Mouse (Mus musculus) limb, embryonic 11.5 days (tissue): ENCODE data around the gene Cyp1b1. TPM values are rescaled to one million over a fixed set of nuclear protein-coding genes. Genes with fewer than 3 reads are reported as not detected.

Source experiments
- ATAC-seq: fragments of 200-750 bp; cut with Nextera tagmentation; 2 replicates; pipeline ENCODE4 v1.8.0; 2017; ENCODE audit warnings: low read depth; ENCODE audit not compliant: insufficient number of reproducible peaks, low FRiP score, low TSS enrichment
- DNase-seq: peaks from one replicate; pipeline ENCODE4 v3.0.0-alpha.2; 2015; ENCODE audit warnings: low spot score
- H3K27ac ChIP-seq: fragments of 300-500 bp; sonication (generic); replicated peaks from 2 replicates; pipeline ENCODE4 v1.5.1; 2014; ENCODE audit warnings: low read depth, mild to moderate bottlenecking, low read length
- H3K27me3 ChIP-seq: fragments of 300-500 bp; sonication (generic); 2 replicates; pipeline ENCODE4 v1.6.1; 2014; ENCODE audit warnings: mild to moderate bottlenecking, low read length, mixed read lengths; ENCODE audit not compliant: control insufficient read depth, insufficient read depth
- H3K36me3 ChIP-seq: fragments of 300-500 bp; sonication (generic); 2 replicates; pipeline ENCODE4 v1.6.1; 2014; ENCODE audit warnings: mild to moderate bottlenecking, low read length, moderate library complexity, mixed read lengths; ENCODE audit not compliant: control insufficient read depth, insufficient read depth
- H3K4me1 ChIP-seq: fragments of 300-500 bp; sonication (generic); 2 replicates; pipeline ENCODE4 v1.6.1; 2014; ENCODE audit warnings: low read length, mixed read lengths; ENCODE audit not compliant: control insufficient read depth, insufficient read depth
- H3K4me2 ChIP-seq: fragments of 300-500 bp; sonication (generic); 2 replicates; pipeline ENCODE4 v1.6.1; 2014; ENCODE audit warnings: low read depth, mild to moderate bottlenecking, moderate library complexity; ENCODE audit not compliant: severe bottlenecking
- H3K4me3 ChIP-seq: fragments of 300-500 bp; sonication (generic); 2 replicates; pipeline ENCODE4 v1.5.1; 2014; ENCODE audit warnings: low read depth, low read length
- H3K9ac ChIP-seq: fragments of 300-500 bp; sonication (generic); 2 replicates; pipeline ENCODE4 v1.6.1; 2014; ENCODE audit warnings: mild to moderate bottlenecking, low read length
- H3K9me3 ChIP-seq: fragments of 300-500 bp; sonication (generic); 2 replicates; pipeline ENCODE4 v1.6.1; 2016; ENCODE audit warnings: low read length; ENCODE audit not compliant: control insufficient read depth
- WGBS: fragments of 180-500 bp; shearing (Covaris S2); extraction: QIAGEN DNeasy Blood & Tissue Kit; methylation state at CpG from one replicate; pipeline ENCODE4 v1.1.7; 2014; 5-methylcytosine and 5-hydroxymethylcytosine counted together
- polyA plus RNA-seq: library from polyadenylated mRNA; unstranded; fragments of >200 nt; fragmentation: Nextera tagmentation; extraction: Ambion mirVana; gene quantifications from 2 replicates; pipeline ENCODE4 v1.2.1, GENCODE M21; 2014

The Cyp1b1 gene
- polyA plus RNA-seq, 1 experiment from 2014 or later, result 2.0 TPM

DNA sequence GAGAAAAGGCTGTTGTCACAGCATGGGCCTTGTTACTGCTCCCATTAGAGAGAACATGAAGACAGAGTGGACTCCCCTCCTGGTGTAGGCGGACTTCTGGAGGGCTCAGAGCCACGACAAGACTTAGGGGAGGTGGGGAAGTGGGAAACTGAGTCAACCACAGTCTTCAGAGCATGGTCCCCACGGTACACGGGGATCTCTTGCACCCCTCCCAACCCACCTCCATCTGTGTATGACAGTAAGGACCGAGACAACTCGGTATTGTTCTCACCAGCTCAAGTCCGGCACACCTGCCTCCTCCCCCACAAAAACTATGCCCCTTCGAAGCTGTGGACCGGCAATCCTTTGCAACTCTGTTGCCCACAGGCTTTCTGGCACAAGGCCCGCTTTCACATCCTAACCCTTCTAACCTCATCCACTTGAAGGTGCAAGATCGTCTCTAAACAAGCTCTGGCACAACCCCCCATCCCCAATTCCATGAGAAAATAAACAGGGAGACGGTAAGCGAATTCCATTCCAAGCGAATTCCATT lies 13.3 kb upstream of the Cyp1b1 start:
- no peaks in the 10 kb centered on the region for H3K9me3 ChIP-seq
- no peak overlapping the region for H3K9ac ChIP-seq
- no peak for ATAC-seq
- WGBS, result 13% methylated on average over 14 of the region's 14 CpGs
- H3K4me1 ChIP-seq, result peaks cover 21% of the 10 kb centered on the region
- H3K27me3 ChIP-seq, result no peaks in the 10 kb centered on the region
- H3K4me3 ChIP-seq, result no peak overlapping the region
- H3K36me3 ChIP-seq, result no peaks in the 10 kb centered on the region
- H3K27ac ChIP-seq, result no peak overlapping the region
- H3K4me2 ChIP-seq, result peak overlapping the region; percentile 16
- DNase-seq, result peak; percentile 36

DNA sequence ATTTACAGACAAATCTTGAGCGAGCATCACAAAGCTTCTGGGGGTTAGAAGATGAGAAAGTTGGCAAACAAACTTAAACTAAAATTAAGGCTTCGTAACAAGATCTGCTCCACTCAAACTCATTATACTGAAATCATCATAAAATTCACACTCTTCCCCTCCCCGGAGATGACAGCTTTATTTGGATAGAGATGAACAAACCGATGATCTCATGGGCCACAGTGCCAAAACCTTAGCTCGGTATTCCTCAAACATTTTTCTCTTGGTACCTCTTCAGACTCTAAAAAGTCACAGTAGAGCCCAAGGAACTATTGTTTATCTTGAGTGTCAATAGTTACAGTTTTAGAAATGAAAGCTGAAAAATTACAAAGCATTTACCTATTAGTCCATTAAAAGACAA lies 11.8 kb upstream of the Cyp1b1 start:
- Histone ChIP-seq H3K36me3 (no peaks in the 10 kb centered on the region), H3K9ac (no peak overlapping the region), H3K4me3 (no peak overlapping the region), H3K27me3 (no peaks in the 10 kb centered on the region), H3K27ac (no peak overlapping the region), H3K9me3 (no peaks in the 10 kb centered on the region), H3K4me2 (no peak overlapping the region), H3K4me1 (peaks cover 21% of the 10 kb centered on the region)
- 87% methylated on average over 5 of the region's 5 CpGs for WGBS
- DNase-seq (no peak), ATAC-seq (no peak)

DNA sequence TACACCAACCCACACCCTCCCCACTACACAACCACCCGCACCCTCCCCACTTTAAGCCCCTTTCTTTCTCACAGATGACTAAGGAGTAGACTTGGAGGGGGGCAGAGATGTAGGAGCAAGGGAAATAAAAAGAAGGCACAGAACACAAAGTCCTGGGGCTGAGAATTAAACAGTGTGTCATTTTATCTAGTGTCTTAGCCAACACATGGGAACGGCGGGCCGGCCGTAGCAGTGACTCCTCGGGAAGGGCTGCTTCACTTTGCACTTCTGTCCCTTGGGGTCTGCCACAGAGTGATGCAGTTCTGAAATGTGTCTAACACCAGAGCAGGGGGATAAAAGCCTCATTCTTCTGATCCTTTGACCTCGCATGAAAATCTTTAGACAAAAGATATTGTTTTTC lies 5.8 kb upstream of the Cyp1b1 start:
- no peaks in the 10 kb centered on the region for H3K9me3 ChIP-seq
- no peak overlapping the region for H3K4me2 ChIP-seq
- no peak overlapping the region for H3K27ac ChIP-seq
- H3K4me3 ChIP-seq, result no peak overlapping the region
- no peaks in the 10 kb centered on the region for H3K36me3 ChIP-seq
- H3K27me3 ChIP-seq, result no peaks in the 10 kb centered on the region
- DNase-seq, result no peak
- 84% methylated on average over 7 of the region's 7 CpGs for WGBS
- no peak overlapping the region for H3K9ac ChIP-seq
- ATAC-seq, result no peak
- H3K4me1 ChIP-seq, result no peaks in the 10 kb centered on the region

DNA sequence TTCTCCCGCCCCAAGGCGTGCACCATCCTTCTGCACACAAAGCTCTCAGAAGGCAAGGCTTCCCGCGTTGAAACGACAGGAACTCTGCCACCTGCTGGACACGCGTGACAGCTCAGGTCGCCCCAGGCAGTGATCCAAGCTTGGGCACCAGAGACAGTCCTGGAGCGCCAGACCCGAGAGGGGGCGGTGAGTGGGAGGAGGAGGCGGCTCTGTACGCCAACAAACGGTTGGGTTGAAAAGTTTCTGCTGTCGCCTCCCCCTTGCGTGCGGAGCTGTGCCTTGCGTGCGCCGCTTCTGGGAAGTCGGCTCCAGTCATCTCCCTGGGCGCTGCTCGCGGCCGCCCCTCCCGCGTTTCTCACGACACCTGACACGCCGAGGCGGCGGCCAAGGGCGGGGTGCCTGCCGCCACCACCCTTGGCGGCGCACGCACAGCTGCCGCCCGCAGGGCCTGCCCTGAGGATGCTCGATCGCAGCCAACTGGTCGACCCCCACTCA lies 835 bp upstream of the Cyp1b1 start:
- peak; percentile 86 for ATAC-seq
- under 1% methylated on average over 41 of the region's 42 CpGs for whole genome bisulfite sequencing
- Histone ChIP-seq H3K4me1 (peaks cover 19% of the 10 kb centered on the region), H3K9me3 (no peaks in the 10 kb centered on the region), H3K4me2 (peak overlapping the region; percentile 81), H3K27me3 (peaks cover 30% of the 10 kb centered on the region), H3K27ac (no peak overlapping the region), H3K36me3 (no peaks in the 10 kb centered on the region), H3K4me3 (peak overlapping the region; percentile 37), H3K9ac (peak overlapping the region; percentile 64)
- DNase-seq, result peak; percentile 98

DNA sequence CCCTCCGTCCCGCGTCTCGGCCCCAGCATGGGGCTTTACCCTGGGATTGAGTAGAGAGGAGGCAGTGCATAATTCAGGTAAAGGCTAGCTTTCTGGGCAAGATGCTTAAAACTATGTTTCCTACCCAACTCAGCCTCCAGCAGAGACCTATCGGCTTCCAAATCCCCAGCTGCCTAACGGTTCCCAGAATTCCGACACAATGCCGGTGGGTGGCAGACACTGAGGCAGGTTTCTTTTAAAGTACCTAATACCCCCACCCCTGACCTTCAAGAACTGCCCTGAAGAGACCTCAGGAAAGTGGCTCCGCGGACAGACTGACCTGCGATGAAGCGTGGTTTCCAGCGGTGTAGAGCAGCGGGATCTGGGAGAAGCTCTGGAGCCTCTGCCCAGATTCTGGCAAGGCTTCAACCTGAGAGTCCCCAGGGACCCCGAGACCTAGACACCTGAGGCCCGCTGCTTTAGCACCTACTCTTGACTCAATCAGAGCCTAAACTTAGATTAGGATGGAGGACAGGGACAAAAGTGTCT lies 429 bp downstream of the Cyp1b1 start:
- no peak overlapping the region for H3K27ac ChIP-seq
- ATAC-seq (no peak), DNase-seq (peak; percentile 72)
- no peaks in the 10 kb centered on the region for H3K9me3 ChIP-seq
- H3K4me3 ChIP-seq, result peak overlapping the region; percentile 37
- peaks cover 19% of the 10 kb centered on the region for H3K4me1 ChIP-seq
- peak overlapping the region; percentile 81 for H3K4me2 ChIP-seq
- H3K27me3 ChIP-seq, result peaks cover 40% of the 10 kb centered on the region
- no peak overlapping the region; the same call in 1 of the 2 replicates for H3K9ac ChIP-seq
- 1% methylated on average over 16 of the region's 16 CpGs for WGBS
- no peaks in the 10 kb centered on the region for H3K36me3 ChIP-seq

- Histone ChIP-seq H3K4me3 (peak overlapping the region; percentile 37), H3K4me2 (peak overlapping the region; percentile 81), H3K9me3 (no peaks in the 10 kb centered on the region), H3K4me1 (peaks cover 19% of the 10 kb centered on the region), H3K27me3 (peaks cover 40% of the 10 kb centered on the region), H3K9ac (peak overlapping the region; percentile 47), H3K36me3 (no peaks in the 10 kb centered on the region), H3K27ac (no peak overlapping the region)
- peak; percentile 23; the same call in 1 of the 2 replicates for ATAC-seq
- peak; percentile 72 for DNase-seq
- under 1% methylated on average over 63 of the region's 63 CpGs for WGBS
These were observed 1.1 kb downstream of the Cyp1b1 start for GRCm38 (mm10) chr17:79713643-79714367.

DNA sequence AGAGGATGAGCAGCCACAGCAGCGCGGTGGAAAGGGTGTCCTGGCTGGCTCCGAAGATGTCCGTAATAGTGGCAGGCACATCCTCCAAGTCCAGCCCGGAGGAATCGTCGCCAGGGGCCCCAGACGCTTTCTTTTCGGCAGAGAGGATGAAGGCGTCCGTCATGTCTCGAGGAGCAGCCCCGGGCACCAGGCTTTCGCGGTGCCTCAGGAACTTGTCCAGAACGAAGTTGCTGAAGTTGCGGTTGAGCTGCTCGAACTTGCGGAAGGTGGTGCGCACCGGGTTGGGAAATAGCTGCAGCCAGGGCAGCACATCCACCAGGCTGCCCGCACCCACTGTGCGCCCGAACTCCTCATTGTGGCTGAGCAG lies 1.6 kb downstream of the Cyp1b1 start:
- no peak overlapping the region for H3K27ac ChIP-seq
- H3K4me2 ChIP-seq, result peak overlapping the region; percentile 81
- under 1% methylated on average over 24 of the region's 24 CpGs for WGBS
- DNase-seq (peak; percentile 69), ATAC-seq (no peak)
- H3K4me1 ChIP-seq, result peaks cover 19% of the 10 kb centered on the region
- H3K9ac ChIP-seq, result 0 out of 2 replicates have a peak overlapping the region, but pooled peaks have one; percentile 30
- H3K36me3 ChIP-seq, result no peaks in the 10 kb centered on the region
- no peaks in the 10 kb centered on the region for H3K9me3 ChIP-seq
- H3K4me3 ChIP-seq, result peak overlapping the region; percentile 37
- peaks cover 40% of the 10 kb centered on the region for H3K27me3 ChIP-seq

DNA sequence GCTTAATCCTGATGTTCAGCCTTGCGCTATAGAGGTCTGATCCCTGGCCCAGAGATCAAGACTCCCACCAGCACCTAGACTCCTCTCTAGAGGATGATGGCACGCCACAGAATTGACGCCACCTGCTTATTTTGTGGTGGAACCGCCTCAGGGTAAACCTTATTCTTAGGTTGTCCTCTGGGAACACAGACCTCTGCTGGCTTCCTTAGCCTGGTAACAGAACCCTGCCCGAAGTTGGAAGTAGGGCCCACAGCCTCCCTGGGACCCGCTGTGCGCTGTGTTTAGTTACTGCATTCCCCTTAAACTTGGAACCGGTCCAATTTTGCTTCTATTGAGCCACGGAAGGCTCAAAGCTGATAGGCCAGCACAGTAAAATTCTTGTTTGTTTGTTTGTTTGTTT lies 2.3 kb downstream of the Cyp1b1 start:
- no peak overlapping the region for H3K27ac ChIP-seq
- DNase-seq, result peak; percentile 65
- H3K9ac ChIP-seq, result no peak overlapping the region
- H3K4me3 ChIP-seq, result no peak overlapping the region
- WGBS, result 4% methylated on average over 9 of the region's 9 CpGs
- no peak overlapping the region for H3K4me2 ChIP-seq
- no peaks in the 10 kb centered on the region for H3K36me3 ChIP-seq
- peaks cover 40% of the 10 kb centered on the region for H3K27me3 ChIP-seq
- no peak for ATAC-seq
- peaks cover 19% of the 10 kb centered on the region for H3K4me1 ChIP-seq
- no peaks in the 10 kb centered on the region for H3K9me3 ChIP-seq
